Mouse (Mus musculus) heart, postnatal 0 days (tissue): ENCODE measurements at regions not wholly inside any gene's neighbourhood (a gene's known extent, or its start where the extent isn't known, plus 50 kb on each side); places are given as distances from the start of the nearest gene placed in this dataset.

Source experiments
- CTCF ChIP-seq: IDR thresholded peaks from 2 replicates; pipeline ENCODE4 v1.5.1; 2016; ENCODE audit warnings: antibody characterized with exemption, control low read depth, low read depth
- EP300 ChIP-seq: IDR thresholded peaks from 2 replicates; pipeline ENCODE4 v1.6.1; 2016; ENCODE audit warnings: antibody characterized with exemption, low read depth

DNA sequence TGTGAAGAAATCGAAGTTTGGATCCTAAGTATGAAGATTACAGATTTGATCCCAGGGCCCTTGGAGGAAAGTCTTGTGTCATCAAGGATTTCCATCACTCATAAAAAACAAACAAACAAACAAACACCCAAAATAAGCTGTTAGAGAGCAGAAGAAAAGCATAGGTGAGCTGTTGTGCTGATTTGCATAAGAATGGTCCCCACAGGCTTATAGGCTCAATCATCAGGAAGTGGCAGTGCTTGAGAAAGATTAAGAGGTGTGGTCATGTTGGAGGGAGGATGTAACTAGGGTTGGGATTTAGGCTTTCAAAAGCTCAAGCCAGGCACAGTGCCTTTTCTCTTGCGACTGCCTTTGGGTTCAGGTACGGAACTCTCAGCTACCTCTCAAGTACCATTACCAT lies 205.1 kb downstream of the Gm10260 start:
- TF ChIP-seq EP300 (no peak), CTCF (no peak)
